In the genomic region with DNA sequence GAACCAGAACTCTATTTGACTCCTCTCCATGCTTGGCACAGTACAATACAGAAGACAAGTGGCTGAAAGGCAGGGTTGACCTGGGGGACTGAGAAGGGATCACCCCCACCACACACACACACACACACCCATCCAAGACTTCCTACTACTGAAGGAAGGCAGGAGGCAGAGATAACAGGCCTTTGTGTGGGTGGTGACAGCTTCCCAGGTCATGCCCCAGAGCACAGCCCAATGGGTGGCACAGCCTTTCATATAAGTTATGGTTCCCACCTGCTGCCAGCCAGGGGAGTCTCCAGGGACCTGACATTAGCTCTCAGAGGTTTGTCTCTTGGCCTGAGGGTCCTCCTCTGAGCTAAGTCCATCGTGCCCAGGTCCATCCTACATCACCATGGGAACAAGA, we compare ENCODE assay signal across 22 mouse cellular contexts.
"Had no signal": no experiment of that assay in that cellular context is flagged by ENCODE, and none has a peak within 500 bp of the region (broad histone marks: within the 10 kb centered on the region; RNA-seq: fewer than 3 reads in every experiment).

No protein-coding gene starts in this region.

- H3K9me3 ChIP-seq: intestine, embryonic 15.5 days; limb, embryonic 10.5 days; limb, embryonic 13.5 days; lung, embryonic 15.5 days; midbrain, embryonic 12.5 days; midbrain, embryonic 15.5 days; neural tube, embryonic 12.5 days; neural tube, embryonic 15.5 days; stomach, embryonic 15.5 days had no signal

- H3K9ac ChIP-seq: intestine, embryonic 15.5 days; limb, embryonic 13.5 days; lung, embryonic 15.5 days; midbrain, embryonic 12.5 days; midbrain, embryonic 15.5 days; neural tube, embryonic 12.5 days; neural tube, embryonic 15.5 days; stomach, embryonic 15.5 days had no signal

- H3K4me2 ChIP-seq: intestine, embryonic 15.5 days; limb, embryonic 13.5 days; lung, embryonic 15.5 days; midbrain, embryonic 12.5 days; midbrain, embryonic 15.5 days; neural tube, embryonic 12.5 days; neural tube, embryonic 15.5 days; stomach, embryonic 15.5 days had no signal

- H3K36me3 ChIP-seq: intestine, embryonic 15.5 days; limb, embryonic 10.5 days; limb, embryonic 13.5 days; midbrain, embryonic 12.5 days; midbrain, embryonic 15.5 days; neural tube, embryonic 12.5 days; neural tube, embryonic 15.5 days; stomach, embryonic 15.5 days had no signal

- H3K4me3 ChIP-seq: intestine, embryonic 15.5 days; layer of hippocampus, adult 2 months; limb, embryonic 10.5 days; limb, embryonic 13.5 days; lung, embryonic 15.5 days; midbrain, embryonic 12.5 days; midbrain, embryonic 15.5 days; neural tube, embryonic 12.5 days; neural tube, embryonic 15.5 days; stomach, embryonic 15.5 days had no signal

- H3K27ac ChIP-seq: intestine, embryonic 15.5 days; kidney, postnatal 0 days; layer of hippocampus, adult 2 months; limb, embryonic 10.5 days; limb, embryonic 13.5 days; lung, embryonic 15.5 days; midbrain, embryonic 12.5 days; midbrain, embryonic 15.5 days; neural tube, embryonic 12.5 days; neural tube, embryonic 15.5 days; stomach, embryonic 15.5 days had no signal

- H3K4me1 ChIP-seq: intestine, embryonic 15.5 days; midbrain, embryonic 12.5 days; midbrain, embryonic 15.5 days; neural tube, embryonic 12.5 days; neural tube, embryonic 15.5 days; stomach, embryonic 15.5 days had no signal

- ATAC-seq: intestine, embryonic 15.5 days; midbrain, embryonic 15.5 days had no signal

- DNase-seq: kidney, adult 11 months; kidney, adult 9 months; kidney, postnatal 25 days; layer of hippocampus, adult 9-11 months; lung, adult 18-20 months; lung, postnatal 10 days; lung, postnatal 36 days; right cerebral cortex, adult 18-20 months; right cerebral cortex, postnatal 25 days; spleen, adult 18-20 months; thymus, postnatal 25 days had no signal

- H3K27me3 ChIP-seq: intestine, embryonic 15.5 days; limb, embryonic 13.5 days; lung, embryonic 15.5 days; midbrain, embryonic 12.5 days; midbrain, embryonic 15.5 days; neural tube, embryonic 12.5 days; neural tube, embryonic 15.5 days; stomach, embryonic 15.5 days had no signal
